Mouse (Mus musculus): ENCODE results near the gene Slc9a9.
A peak's percentile ranks its signal among the peaks of the same experiment; 100 is the strongest.

Gene Slc9a9

DNA sequence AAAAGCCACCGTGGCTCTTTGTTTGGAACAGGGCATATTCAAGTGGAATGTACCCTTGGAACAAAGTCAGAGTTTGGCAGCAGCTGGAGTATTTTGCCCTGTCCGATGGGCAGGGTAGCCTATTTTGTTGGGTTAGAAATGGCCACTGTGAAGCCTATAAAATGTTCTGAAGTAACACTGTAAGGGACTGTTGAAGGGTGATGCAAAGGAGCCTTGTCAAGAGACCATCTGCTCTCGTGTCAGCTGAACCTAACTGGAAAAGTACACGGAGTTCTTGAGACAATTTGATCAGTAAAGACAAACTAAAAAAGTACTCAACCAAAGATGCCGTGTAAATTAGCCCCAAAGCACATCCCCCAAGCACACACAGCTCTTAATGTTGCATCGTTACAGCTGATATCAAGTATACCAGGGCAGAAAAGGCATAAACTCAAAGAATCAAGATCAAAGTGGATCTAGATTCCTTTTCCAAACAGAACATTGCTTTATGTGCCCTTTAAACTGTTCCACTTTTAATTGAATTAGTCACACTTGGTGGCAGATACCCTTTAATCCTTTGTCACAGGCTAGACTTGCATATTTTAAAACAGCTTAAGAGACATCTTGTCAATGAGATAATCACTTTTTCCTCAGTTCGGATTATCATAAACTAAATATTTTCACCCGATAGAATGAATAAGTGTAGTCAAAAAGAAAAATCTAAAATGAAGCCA is 416.6 kb downstream of the Slc9a9 start:
- DNase-seq: no peak

DNA sequence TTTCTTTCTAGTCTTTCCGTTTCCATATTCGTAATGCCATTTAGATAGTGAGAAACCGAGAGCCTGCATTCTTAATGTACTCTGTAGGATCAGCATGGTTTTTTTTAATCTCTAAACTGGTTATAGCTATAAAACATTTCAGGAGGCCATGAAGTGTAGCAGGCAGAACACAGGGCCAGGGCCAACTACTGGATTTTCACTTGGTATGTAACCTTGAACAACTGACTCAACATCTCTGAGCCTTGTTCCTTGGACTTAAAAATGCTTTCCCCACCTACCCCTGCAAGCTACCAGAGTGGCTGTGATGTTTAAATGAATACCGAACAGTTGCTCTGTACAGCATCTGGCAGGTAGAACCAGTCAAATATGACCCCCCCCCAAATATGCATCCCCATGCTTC is 418.5 kb downstream of the Slc9a9 start:
- DNase-seq: no peak

DNA sequence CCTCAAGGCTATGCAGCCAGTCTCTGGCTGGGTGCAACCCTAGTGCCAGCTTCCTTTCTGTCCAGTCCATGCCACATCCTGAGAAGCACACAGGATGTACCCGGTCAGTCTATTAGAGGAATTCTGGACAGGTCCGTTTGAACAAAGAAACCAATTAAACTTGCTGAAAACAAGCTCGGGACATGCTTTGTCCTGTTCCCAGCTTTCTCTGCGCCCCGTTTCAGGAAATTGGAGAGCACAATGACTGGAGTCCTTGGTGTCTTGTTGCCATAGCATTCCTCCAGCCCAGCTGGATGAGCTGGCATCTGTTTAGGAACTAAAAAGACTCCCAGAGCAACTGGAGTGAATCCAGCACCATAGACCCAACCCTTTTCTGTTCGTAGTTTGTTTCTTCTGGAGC is 419.3 kb downstream of the Slc9a9 start:
- no peak for DNase-seq

DNA sequence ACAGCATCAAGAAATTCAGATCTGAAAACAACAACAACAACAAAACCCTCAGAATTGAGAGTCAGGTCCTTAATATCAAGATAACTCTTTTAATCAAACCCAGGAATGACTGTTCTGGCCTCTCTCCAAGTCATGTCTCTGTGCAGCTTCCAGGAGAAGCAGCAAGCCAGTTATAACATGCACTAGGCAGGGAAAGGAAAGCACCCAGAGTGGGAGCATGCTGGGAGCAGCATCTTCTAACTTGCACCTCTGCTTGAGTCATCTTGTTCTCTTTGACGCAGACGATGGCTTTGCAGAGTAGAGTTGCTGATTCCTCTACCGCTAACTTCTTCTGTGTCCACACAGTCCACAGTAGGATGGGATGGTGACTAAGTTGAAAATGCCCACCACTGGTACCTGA is 426.8 kb downstream of the Slc9a9 start:
- no peak for DNase-seq

DNA sequence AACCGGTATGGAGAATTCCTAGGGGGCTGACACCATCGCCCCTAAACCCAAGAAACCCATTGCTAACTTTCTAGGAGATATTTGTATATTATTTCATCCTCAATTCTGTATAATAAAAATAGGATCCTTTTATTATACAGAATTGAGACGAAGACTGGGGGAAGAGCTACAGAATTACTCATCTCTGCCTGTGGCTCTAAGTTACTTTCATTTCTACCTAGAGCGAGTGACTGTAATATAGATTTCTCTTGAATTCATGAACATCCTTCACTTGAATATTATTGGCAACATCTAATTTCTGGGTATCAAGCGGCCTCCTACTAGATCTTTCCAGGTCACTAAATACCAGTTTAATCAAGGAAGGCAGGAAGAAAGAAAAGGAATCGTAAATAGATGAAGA is 436.1 kb downstream of the Slc9a9 start:
- DNase-seq: no peak

DNA sequence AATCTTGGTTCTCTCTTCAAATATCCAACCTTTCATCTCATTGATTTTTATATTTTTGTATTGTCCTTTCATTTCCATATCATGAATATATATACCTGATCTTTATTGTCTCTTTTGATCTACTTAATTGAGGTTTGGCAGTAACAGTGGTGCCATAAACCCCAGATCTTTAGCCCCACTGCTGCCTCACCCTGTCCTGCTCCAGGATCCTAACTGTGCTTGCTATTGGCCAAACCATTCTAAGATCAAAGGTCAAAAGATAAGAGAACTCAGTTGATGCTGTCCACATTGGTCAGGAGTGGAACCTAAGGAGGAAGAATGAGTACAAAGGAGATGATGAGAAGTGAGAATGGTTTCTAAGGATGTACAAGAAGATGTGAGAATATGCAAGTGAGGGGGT is 440.1 kb downstream of the Slc9a9 start:
- DNase-seq: no peak

DNA sequence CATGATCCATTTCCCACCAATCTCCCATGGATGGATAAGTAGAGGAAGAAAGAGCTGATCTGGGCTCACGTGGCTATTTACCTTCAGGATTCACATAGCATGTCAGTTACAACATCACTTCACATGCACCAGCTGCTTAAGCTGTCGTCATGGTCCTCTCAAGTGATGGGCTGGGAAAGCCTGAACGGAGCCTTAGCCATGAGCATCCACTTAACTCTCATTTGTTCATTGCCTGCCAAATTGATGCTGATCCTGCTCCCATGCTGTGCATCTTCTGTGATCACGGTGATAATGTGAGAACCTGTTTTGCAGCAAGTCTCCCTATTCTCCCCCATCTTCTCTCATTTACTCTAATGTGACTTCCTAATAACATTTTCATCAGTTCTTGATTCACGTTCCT is 441.1 kb downstream of the Slc9a9 start:
- no peak for DNase-seq

DNA sequence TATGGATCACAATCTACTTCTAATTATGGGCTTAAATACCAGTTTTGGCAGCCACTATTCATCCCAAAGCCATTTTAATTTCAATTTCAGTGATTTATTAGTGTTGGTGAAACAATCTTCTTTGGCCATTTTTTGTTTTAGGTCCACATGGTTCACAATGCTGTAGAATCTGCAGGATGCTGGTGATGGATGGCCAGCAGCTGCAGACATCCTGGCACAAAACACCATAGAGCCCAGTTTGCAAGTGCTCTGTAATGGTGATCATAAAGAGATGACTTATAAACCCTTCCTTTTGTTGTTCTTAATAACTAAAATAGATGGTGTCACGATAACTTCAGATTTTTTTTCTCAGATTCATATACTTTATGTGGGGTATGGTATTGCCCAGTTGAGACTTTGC is 442.0 kb downstream of the Slc9a9 start:
- no peak for DNase-seq

DNA sequence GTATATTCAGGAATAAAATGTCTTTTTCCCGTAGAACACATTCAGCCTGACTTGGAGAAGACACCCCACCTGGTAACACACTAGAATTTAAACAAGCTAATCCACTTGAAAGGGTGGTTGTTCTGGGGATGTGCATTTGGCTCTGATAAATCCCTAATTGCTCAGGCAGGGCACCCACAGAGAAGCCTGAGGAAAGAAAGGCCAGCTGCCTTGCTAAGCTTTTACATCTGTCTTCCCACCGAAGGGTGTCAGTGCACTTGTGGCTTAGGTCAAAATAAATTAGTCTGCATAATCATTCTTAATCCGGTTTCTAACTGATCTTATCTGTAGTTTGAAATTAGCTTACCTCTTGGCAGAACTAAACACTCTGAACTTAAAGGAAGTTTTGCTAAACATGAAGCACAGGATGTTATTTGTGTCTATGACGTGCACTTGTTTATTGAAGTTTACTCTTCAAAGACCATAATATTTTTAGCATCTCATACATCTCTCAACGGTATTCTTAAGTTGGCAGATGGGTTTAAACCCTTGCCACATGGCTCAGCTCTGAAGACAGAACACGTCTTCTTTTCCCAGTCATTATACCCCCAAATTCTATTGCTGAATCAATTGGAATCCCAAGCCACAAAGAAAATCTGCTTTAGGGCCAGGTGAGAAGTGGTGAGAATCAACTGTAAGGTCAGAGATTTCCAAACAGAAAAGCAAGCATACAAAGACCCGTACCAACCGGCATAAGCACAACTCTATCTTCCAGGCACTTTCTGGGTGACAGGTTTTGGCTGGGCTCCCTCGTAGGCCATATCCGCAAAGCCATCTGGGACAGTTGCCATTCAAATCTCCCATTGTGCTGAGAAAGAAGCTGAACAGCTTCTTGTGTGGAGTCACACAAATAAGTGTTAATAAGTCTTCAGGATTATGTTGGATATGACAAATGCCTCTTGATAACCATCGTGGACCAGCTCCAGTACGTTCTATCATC is 443.7 kb downstream of the Slc9a9 start:
- peak; percentile 14 to 48 for DNase-seq

DNA sequence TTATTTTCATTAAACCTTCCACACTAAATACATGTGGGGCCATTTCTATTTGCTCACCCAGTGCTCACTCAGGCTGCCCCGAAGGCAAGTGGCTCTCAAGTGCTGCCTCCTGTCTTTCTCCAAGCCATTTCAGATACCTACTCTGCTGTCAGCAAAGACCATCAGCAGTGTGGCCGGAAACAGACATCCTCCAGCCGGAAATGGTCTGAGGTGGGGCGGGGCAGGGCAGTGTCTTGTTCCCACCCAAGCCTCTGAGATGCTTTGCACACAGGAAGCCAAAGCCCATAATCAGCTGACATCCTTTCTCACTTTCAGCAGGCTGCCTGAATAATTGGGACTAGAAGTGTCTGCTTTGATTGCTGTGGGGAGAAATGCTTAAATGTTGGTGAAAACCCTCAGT is 450.4 kb downstream of the Slc9a9 start:
- no peak for DNase-seq

DNA sequence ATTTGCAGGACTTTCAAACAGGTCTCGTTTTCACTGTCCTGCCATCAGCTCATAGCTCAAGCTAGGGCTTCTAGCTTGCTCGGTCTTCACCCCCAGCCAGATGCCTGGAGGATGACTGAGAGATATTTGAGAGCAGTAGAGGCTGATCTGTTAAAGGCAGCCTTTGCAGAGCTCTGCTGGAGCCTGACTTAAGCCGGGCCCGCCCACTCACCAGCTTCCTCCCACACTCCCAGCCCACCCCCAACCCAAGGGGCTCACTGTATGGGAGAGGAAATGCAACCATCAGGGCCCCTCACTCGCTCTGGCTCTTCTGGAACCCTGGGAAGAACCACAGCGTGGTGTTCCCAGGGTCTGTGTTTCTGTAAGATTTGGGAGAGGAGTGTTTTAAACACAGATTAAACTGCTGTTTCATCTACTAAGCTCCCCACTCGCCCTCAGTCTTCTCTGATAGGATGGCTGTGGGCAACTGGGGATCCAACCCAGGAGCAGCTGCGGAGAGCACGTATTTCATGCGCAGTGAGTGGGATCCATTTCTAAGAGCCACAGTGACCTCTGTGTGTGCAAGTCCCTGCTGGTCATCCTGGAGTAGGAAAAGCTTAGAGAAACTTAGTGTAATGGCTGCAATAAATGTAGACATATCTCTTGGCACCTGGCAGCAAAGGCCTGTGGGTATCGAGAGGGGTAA is 451.6 kb downstream of the Slc9a9 start:
- no peak for DNase-seq

DNA sequence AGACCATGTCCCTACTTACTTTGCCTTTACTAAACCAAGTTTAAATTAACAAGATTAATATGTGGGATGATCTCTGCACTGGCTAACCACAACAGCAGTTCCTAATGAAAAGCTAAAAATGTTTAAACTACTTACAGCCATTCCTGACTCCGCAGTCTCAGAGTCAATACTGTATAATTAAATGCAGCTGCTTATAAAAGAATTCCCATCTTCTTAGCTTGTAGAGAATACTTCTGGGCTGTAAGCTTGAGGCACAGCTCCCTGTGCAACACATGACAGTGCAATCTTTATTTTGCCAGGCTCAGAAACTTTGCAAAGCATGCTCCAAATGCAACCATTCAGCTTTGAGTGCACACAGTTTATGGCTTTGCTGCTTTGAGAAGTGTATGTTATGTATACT is 456.0 kb downstream of the Slc9a9 start:
- no peak for DNase-seq

DNA sequence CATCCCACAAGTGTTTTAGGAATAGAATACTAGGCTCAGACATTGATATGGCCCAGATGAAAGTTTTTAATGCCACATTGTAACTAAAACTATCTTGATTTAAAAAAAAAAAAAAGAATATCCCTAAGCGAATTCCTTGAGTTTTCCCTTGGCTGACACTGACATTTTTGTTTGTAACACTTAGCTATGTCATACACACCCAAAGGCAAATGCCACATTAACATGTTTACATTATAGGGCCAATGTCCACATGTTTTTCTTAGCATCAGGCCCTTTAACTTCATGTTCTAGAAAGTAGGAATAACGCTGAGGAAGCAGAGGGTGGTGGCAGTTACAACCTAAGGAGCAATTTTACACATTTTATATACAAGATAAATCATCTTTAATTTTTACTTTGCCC is 458.1 kb downstream of the Slc9a9 start:
- no peak for DNase-seq

DNA sequence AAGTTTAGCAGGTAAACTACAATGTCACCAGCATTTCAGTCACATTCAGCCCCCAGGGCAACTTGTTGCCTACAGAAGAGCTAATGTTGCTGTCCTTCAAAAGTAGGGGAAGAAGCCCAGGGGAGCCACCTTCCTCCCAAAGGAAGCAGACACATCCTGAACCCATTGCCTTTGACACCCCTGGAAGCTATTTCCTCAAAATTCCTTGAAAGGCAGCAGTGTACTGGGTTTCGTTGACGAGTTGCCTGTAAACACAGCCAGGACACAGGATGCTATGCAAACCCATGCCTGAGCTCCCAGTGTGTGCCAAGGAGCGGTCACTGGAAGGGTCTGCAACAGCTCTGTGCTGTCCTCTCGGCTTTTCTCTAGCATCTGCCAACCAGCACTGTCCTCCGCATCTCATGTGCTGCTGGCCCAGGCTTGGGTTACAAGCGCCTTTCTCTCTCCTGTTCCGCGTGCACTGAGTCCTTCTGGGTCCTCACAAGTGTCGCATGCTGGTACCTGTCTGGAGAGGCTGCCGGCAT is 479.6 kb downstream of the Slc9a9 start:
- DNase-seq: no peak

DNA sequence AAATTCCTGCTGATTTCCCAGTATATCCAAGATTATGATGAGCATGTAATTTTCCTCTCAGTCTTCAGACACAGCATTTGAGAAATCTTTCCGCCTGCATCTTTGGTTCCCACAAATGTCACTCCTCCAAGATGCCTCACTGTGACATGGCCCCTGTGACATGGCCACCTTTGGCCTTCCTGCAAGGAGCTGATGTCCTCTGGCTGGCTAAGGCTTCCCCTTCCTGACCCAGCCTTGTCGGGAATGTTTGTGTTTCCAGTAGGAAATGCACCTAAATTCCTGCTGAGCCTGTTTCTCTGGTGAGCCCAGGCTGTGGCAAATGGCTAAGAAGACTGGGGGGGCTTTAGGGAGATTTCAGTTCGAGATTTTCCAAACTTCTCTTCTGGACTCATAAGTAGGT is 480.4 kb downstream of the Slc9a9 start:
- DNase-seq: no peak

DNA sequence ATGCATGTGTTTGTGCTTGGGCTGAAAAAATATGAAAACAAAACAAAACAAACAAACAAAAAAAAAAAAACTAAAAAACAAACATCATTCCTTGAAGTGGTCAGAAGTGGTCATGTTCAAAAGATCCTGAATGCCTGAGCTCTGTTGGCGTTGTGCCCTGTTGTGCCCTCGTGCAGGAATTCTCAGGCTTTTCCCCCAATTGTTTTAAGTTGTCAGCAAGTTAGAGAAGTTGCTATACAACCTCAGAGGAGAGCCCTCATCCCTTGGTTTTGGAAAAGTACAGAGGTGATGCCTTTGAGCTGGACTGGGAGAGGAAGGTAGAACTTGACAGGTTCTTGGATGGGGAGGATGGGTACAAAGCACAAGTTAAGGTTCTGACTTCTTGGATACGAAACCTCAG is 480.9 kb downstream of the Slc9a9 start:
- DNase-seq: no peak

DNA sequence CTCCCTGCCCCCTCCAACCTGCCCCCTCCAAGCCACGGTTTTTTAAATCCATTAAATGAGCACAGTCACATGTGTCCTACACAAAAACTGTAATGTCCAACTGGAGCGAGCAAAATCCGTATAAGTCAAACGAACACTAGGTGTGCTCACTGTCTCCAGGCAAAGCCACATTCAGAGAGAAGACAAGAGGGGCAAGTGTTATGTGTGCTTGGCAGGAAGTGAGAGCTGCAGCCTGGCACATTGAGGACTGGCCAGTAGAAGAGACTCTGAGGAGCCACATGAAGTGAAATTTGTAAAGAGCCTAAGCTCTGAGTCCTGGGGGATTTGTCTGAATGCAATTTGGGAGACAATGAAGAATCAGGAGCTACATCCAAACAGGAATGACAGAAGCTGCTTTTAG is 481.3 kb downstream of the Slc9a9 start:
- no peak for DNase-seq

DNA sequence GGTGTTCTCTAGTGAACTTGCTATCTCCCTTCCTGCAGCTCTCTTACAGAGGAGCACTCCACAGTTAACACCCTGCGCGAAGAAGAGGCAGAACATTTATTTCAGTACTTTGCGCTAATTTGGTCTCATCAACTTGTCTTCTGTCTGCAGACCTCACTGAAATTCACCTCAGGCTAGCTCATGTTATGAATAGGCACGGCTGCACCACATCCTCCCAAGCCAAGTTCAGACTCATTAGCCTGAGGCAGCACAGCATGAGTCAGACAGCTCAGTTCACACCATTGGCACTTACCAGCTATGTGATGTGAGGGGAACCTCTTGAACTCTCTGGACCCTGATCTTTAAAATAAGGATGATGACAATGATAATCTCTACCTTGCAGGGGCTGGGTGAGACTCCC is 482.0 kb downstream of the Slc9a9 start:
- DNase-seq: no peak

DNA sequence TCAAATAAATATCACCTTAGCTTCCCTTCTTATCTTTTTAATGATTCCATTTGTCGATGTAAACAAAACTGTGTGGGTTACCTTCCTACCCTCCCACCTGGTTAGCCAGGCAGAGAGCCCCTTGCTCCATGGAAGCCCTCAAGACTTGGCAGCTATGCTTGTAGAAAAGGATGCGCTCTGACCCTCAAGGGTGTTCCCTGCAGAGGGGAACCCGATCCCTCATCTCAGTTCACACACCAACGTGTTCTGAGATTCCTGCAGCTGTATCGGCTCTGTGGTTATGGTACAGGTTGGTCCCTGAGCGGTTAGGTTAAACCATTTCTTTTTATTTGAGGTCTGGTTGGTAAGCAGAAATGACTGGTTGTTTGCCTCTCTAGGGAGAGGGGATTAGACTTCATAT is 484.3 kb downstream of the Slc9a9 start:
- no peak for DNase-seq

DNA sequence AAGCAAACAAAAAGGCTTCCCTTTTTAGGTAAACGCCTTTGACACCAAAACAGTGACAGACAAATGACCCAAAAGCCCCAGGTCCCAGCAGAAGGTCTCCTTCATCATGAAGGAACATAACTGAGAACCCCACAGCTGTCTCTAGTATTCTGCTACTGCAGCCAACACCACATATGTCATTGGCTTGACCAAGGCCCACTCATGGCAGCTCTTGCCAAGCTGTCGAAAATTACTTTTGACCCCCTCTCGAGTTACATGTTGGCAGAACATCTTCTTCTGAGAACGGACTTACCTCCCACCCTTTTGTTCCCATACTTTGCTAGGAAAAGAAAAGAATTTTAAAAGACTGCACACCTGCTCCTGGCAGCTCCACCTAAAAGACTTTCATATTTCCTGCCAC is 488.2 kb downstream of the Slc9a9 start:
- no peak for DNase-seq

DNA sequence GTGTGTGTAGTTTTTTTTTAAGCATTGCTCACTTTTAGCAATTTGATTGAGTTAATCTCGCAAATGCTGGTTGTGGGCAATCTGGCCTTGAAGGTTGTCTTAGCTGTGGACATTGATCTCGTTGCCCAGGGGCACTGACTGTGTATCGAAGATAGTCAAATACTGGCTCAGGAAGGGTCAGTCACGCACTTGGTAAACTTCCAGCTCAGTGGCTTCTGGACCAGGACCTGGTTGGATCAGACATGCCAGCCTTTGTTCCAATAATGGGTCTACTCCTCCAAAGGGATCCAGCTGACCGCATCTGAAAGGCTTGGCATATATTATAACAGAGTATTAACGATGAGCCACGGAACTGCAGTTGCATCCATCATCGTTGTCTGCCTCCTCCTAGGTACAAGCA is 489.2 kb downstream of the Slc9a9 start:
- no peak for DNase-seq

DNA sequence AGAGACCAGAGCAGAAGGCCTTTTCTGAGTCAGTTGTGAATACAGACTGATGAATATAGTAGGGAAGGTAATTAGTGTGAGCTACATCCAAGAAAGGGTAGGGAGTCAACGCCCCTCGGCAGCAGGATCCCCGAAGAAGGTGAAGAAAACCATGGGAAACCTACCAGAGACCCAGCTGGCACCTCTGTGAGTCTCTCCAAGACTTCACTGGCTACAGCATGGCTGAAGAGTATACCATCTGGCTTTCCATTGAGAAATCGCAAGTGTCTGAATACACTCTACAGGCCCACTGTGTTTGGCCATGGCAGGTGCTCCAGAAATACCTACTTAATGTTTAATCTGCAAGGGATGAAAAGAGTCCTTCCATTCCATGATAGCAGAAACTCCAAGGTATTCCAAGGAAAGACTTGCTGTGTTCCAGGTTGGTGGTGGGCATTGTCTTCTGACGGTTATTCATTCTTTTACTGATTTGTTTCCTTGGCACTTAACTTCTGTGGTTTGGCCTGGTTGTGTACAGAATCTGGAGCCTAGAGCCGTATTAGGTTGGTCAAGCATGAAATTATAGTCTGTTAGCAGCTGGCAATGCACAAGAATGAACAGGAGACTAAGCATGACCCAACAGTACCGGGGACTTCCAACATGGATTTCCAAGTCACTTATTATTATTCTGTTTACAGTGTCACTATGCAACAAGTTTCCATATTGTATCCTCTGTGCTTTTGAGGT is 491.0 kb downstream of the Slc9a9 start:
- DNase-seq: no peak

DNA sequence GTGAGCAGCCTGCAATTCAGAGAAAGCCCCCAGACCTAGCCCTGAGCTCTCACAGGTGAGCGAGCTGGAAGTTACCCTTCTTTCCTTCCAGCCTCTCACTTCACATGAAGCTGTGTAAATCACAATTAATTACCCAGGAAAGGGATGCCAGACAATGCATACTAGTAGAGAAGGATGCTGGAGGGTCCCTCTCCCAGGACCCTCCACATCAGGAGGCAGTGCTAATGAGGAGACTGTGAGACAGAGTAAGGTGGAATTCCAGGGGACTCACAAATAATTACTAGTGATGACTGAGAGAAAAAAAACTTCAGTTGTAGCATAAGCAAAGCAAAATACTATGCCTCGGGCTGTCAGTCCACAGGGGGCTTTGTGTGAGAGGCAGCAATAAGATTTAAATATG is 492.0 kb downstream of the Slc9a9 start:
- no peak for DNase-seq
